Mouse (Mus musculus) frontal cortex, adult 2 months (tissue): ENCODE data around the gene C2cd3. TPM values are rescaled to one million over a fixed set of nuclear protein-coding genes. Genes with fewer than 3 reads are reported as not detected.
A peak's percentile ranks its signal among the peaks of the same experiment; 100 is the strongest.
"Not testable (repeated sequence)": the region's sequence is repeated elsewhere in the genome, so short reads cannot be mapped to it uniquely, and the experiment has no call there.

Experiments used
- DNase-seq, 2 experiments: peaks; one replicate each; pipeline ENCODE4 v3.0.0; 2022; ENCODE audit warnings: low spot score in 1 of 2; ENCODE audit errors: extremely low spot score in 1 of 2
- polyA plus RNA-seq: library from polyadenylated mRNA; depleted of rRNA; stranded (reverse); fragments of >200 nt; gene quantifications from 2 replicates; pipeline ENCODE4 v1.2.3, GENCODE M21; 2012

The C2cd3 gene
- polyA plus RNA-seq, 1 experiment, result 18.0 TPM

- DNase-seq, result no peak
Observed at GRCm38 (mm10) chr7:100466781-100467510, 94.9 kb downstream of the C2cd3 start.

- DNase-seq, result no peak
Observed at GRCm38 (mm10) chr7:100468761-100469160, 96.7 kb downstream of the C2cd3 start.

GRCm38 (mm10) chr7:100469502-100469901 is 97.5 kb downstream of the C2cd3 start:
- no peak for DNase-seq

- DNase-seq, result no peak
Observed at GRCm38 (mm10) chr7:100470796-100471406, 98.9 kb downstream of the C2cd3 start.

- DNase-seq, result no peak
Observed at GRCm38 (mm10) chr7:100471407-100471797, 99.4 kb downstream of the C2cd3 start.

- DNase-seq, result no peak
Observed at GRCm38 (mm10) chr7:100472777-100473176, 100.7 kb downstream of the C2cd3 start, which contains the start of gene Ucp3. Gene Ucp3 (plus strand): TSS chr7:100472990.

- no peak for DNase-seq
Observed at GRCm38 (mm10) chr7:100473846-100474454, 101.9 kb downstream of the C2cd3 start.

GRCm38 (mm10) chr7:100474680-100475079 is 102.6 kb downstream of the C2cd3 start:
- no peak for DNase-seq

- no peak for DNase-seq
Observed at GRCm38 (mm10) chr7:100479100-100479822, 107.2 kb downstream of the C2cd3 start.

- DNase-seq, result no peak
Observed at GRCm38 (mm10) chr7:100479823-100480164, 107.8 kb downstream of the C2cd3 start.

GRCm38 (mm10) chr7:100480175-100480574 is 108.1 kb downstream of the C2cd3 start:
- no peak for DNase-seq

- not testable (repeated sequence) for DNase-seq
Observed at GRCm38 (mm10) chr7:100482046-100482445, 110.0 kb downstream of the C2cd3 start.

GRCm38 (mm10) chr7:100484493-100484892 is 112.5 kb downstream of the C2cd3 start:
- DNase-seq, result peak in 1 of 2 experiments; percentile 32

- DNase-seq, result no peak
Observed at GRCm38 (mm10) chr7:100487301-100487700, 115.3 kb downstream of the C2cd3 start.

GRCm38 (mm10) chr7:100488474-100489048 is 116.5 kb downstream of the C2cd3 start:
- DNase-seq, result no peak

GRCm38 (mm10) chr7:100492391-100493116 is 120.5 kb downstream of the C2cd3 start:
- no peak for DNase-seq

- peak in 1 of 2 experiments; percentile 68 for DNase-seq
Observed at GRCm38 (mm10) chr7:100493117-100493483, 121.1 kb downstream of the C2cd3 start, which contains the start of gene Ucp2. Gene Ucp2 (plus strand): TSS chr7:100493337.

- DNase-seq, result peak in 1 of 2 experiments; percentile 46
Observed at GRCm38 (mm10) chr7:100493484-100494414, 121.7 kb downstream of the C2cd3 start.

GRCm38 (mm10) chr7:100494415-100494831 is 122.4 kb downstream of the C2cd3 start:
- no peak for DNase-seq
